Mouse (Mus musculus): ENCODE measurements around the gene Tmem201. TPM values are rescaled to one million over a fixed set of nuclear protein-coding genes. Genes with fewer than 3 reads are reported as not detected.

The Tmem201 gene
- polyA plus RNA-seq, 1 experiment from 2014 or later = 43.5 TPM

Other genes starting within 250 kb of the Tmem201 start
- gene Ctnnbip1, start 219.8 kb downstream of the Tmem201 start, polyA plus RNA-seq (2015; fragmentation: Nextera tagmentation; extraction: Ambion mirVana) = 94.1 and 105 TPM in 2 replicates
- gene Clstn1, start 151.6 kb downstream of the Tmem201 start, polyA plus RNA-seq (2015; fragmentation: Nextera tagmentation; extraction: Ambion mirVana) = 65.3 and 81.8 TPM in 2 replicates
- gene Pik3cd, start 35.5 kb downstream of the Tmem201 start, polyA plus RNA-seq (2015; fragmentation: Nextera tagmentation; extraction: Ambion mirVana) = 19.5 and 21.0 TPM in 2 replicates
- gene Slc25a33, start 36.2 kb upstream of the Tmem201 start, polyA plus RNA-seq (2015; fragmentation: Nextera tagmentation; extraction: Ambion mirVana) = 22.4 and 22.7 TPM in 2 replicates
- gene Spsb1, start 217.0 kb upstream of the Tmem201 start, polyA plus RNA-seq (2015; fragmentation: Nextera tagmentation; extraction: Ambion mirVana) = 5.8 and 7.0 TPM in 2 replicates